ENCODE assay signal across 8 mouse cellular contexts in genomic region chr2:152413158-152413764, GRCm38 (mm10). TPM values are rescaled to one million over a fixed set of nuclear protein-coding genes. Genes with fewer than 3 reads are reported as not detected.
DNase-seq lines count a peak whose midpoint lies in the region; ATAC-seq and TF ChIP-seq lines count a peak whose summit lies in the region.

No protein-coding gene starts in this region.

- peaks cover 21% of the 10 kb centered on the region for H3K4me1 ChIP-seq in lung, embryonic 14.5 days (ENCODE audit: insufficient read depth)
- peaks cover 20% of the 10 kb centered on the region for H3K4me1 ChIP-seq in forebrain, embryonic 14.5 days (ENCODE audit: control insufficient read depth, insufficient read depth, low read length)
- peaks cover 38% of the 10 kb centered on the region for H3K4me1 ChIP-seq in midbrain, embryonic 16.5 days (ENCODE audit: control insufficient read depth, insufficient read depth, low read length)

- WGBS in lung, embryonic 14.5 days: under 1% methylated on average over 21 of the region's 21 CpGs
- under 1% methylated on average over 21 of the region's 21 CpGs for WGBS in forebrain, embryonic 14.5 days
- 1% methylated on average over 21 of the region's 21 CpGs for WGBS in midbrain, embryonic 16.5 days

- TF ChIP-seq CTCF in lung, embryonic 14.5 days (IDR thresholded peaks at IDR 0.05; ENCODE audit: low read depth): no peak

- 0 out of 2 replicates have a peak, but pooled peaks cover 4% of the 10 kb centered on the region for H3K36me3 ChIP-seq in lung, embryonic 14.5 days (ENCODE audit: insufficient read depth)
- H3K36me3 ChIP-seq in forebrain, embryonic 14.5 days (ENCODE audit: control insufficient read depth, insufficient read depth, low read length): no peaks in the 10 kb centered on the region
- H3K36me3 ChIP-seq in midbrain, embryonic 16.5 days (ENCODE audit: control insufficient read depth, insufficient read depth, low read length): no peaks in the 10 kb centered on the region

- H3K27me3 ChIP-seq in lung, embryonic 14.5 days (ENCODE audit: insufficient read depth, low read length): no peaks in the 10 kb centered on the region
- H3K27me3 ChIP-seq in forebrain, embryonic 14.5 days (replicated peaks; ENCODE audit: control insufficient read depth, insufficient read depth, low read length): no peaks in the 10 kb centered on the region
- H3K27me3 ChIP-seq in midbrain, embryonic 16.5 days (ENCODE audit: control insufficient read depth, insufficient read depth, low read depth, low read length): no peaks in the 10 kb centered on the region

- H3K9me3 ChIP-seq in lung, embryonic 14.5 days (ENCODE audit: low read depth, low read length): peaks cover 5% of the 10 kb centered on the region; the same call in 1 of the 2 replicates
- no peaks in the 10 kb centered on the region for H3K9me3 ChIP-seq in forebrain, embryonic 14.5 days (replicated peaks; ENCODE audit: control insufficient read depth, low read length)
- H3K9me3 ChIP-seq in midbrain, embryonic 16.5 days (replicated peaks; ENCODE audit: control insufficient read depth, low read length, poor library complexity, severe bottlenecking): no peaks in the 10 kb centered on the region

- peak overlapping the region; percentile 99 for H3K9ac ChIP-seq in lung, embryonic 14.5 days
- peak overlapping the region; percentile 99 for H3K9ac ChIP-seq in forebrain, embryonic 14.5 days (ENCODE audit: low read length)
- peak overlapping the region; percentile 80 for H3K9ac ChIP-seq in midbrain, embryonic 16.5 days (ENCODE audit: low read depth, low read length)

- intact Hi-C loops in gastrocnemius, postnatal 14 days (cut with DNase I; ENCODE audit: low total_unique reads): no loop called here

- DNase-seq in lung, embryonic 14.5 days: peak; percentile 31
- DNase-seq in lung, postnatal 36 days: no peak
- DNase-seq in forebrain, embryonic 14.5 days (ENCODE audit: low spot score): peak; percentile 36
- peak; percentile 49 to 78 for DNase-seq in kidney, postnatal 25 days
- DNase-seq in c-Kit-positive CD71-positive TER-119-positive erythroid progenitor cells, embryonic 14.5 days (ENCODE audit: low spot score): no peak
- no peak for DNase-seq in gastrocnemius, postnatal 14 days

- no peak for ATAC-seq in lung, embryonic 14.5 days (ENCODE audit: insufficient read depth)
- no peak for ATAC-seq in forebrain, embryonic 14.5 days
- no peak for ATAC-seq in midbrain, embryonic 16.5 days
- no peak for ATAC-seq in activated CD4-positive, CD25-positive, alpha-beta regulatory T cell, adult 4 months

- peak overlapping the region; percentile 99 for H3K27ac ChIP-seq in lung, embryonic 14.5 days (ENCODE audit: low read depth)
- peak overlapping the region; percentile 94; the same call in 1 of the 2 replicates for H3K27ac ChIP-seq in forebrain, embryonic 14.5 days (ENCODE audit: low read depth, low read length)
- H3K27ac ChIP-seq in midbrain, embryonic 16.5 days (ENCODE audit: low read length): peak overlapping the region; percentile 94

- H3K4me2 ChIP-seq in lung, embryonic 14.5 days: peak overlapping the region; percentile 96
- H3K4me2 ChIP-seq in forebrain, embryonic 14.5 days (ENCODE audit: low read length): peak overlapping the region; percentile 86
- peak overlapping the region; percentile 88 for H3K4me2 ChIP-seq in midbrain, embryonic 16.5 days (ENCODE audit: low read length)

- H3K4me3 ChIP-seq in lung, embryonic 14.5 days (ENCODE audit: low read depth, low read length): peak overlapping the region; percentile 96
- peak overlapping the region; percentile 94 for H3K4me3 ChIP-seq in forebrain, embryonic 14.5 days (ENCODE audit: low read depth, low read length)
- H3K4me3 ChIP-seq in midbrain, embryonic 16.5 days (ENCODE audit: low read depth, low read length): peak overlapping the region; percentile 72

RNA-seq across cellular contexts. Expression of gene Zcchc3, which starts 1.6 kb away (rescaled TPM):
- 38.6 and 42.3 TPM in 2 replicates for polyA plus RNA-seq in lung, embryonic 14.5 days (2014; fragmentation: Nextera tagmentation; extraction: Ambion mirVana)
- polyA plus RNA-seq in forebrain, embryonic 14.5 days (2014; fragmentation: Nextera tagmentation; extraction: Ambion mirVana): 17.3 and 18.2 TPM in 2 replicates
- 12.6 and 14.7 TPM in 2 replicates for polyA plus RNA-seq in midbrain, embryonic 16.5 days (2015; fragmentation: Nextera tagmentation; extraction: Ambion mirVana)
- under 1 TPM; 0.70 to 0.74 TPM for polyA plus RNA-seq in activated CD4-positive, CD25-positive, alpha-beta regulatory T cell, adult 4 months (2017; shearing (Covaris generic))
- 1 to 10 TPM; 2.7 to 3.2 TPM for total RNA-seq in gastrocnemius, postnatal 14 days (2021)

RNA-seq across cellular contexts. Expression of gene 6820408C15Rik, which starts 2.1 kb away (rescaled TPM):
- 0.53 and 1.3 TPM in 2 replicates for polyA plus RNA-seq in lung, embryonic 14.5 days (2014; fragmentation: Nextera tagmentation; extraction: Ambion mirVana)
- polyA plus RNA-seq in forebrain, embryonic 14.5 days (2014; fragmentation: Nextera tagmentation; extraction: Ambion mirVana): 2.3 and 2.8 TPM in 2 replicates
- polyA plus RNA-seq in midbrain, embryonic 16.5 days (2015; fragmentation: Nextera tagmentation; extraction: Ambion mirVana): 1.7 and 1.8 TPM in 2 replicates
- not detected for polyA plus RNA-seq in activated CD4-positive, CD25-positive, alpha-beta regulatory T cell, adult 4 months (2017; shearing (Covaris generic))
- total RNA-seq in gastrocnemius, postnatal 14 days (2021): not detected

RNA-seq across cellular contexts. Expression of gene Sox12, which starts 15.4 kb away (rescaled TPM):
- 17.2 and 19.4 TPM in 2 replicates for polyA plus RNA-seq in lung, embryonic 14.5 days (2014; fragmentation: Nextera tagmentation; extraction: Ambion mirVana)
- 18.2 and 21.8 TPM in 2 replicates for polyA plus RNA-seq in forebrain, embryonic 14.5 days (2014; fragmentation: Nextera tagmentation; extraction: Ambion mirVana)
- polyA plus RNA-seq in midbrain, embryonic 16.5 days (2015; fragmentation: Nextera tagmentation; extraction: Ambion mirVana): 12.1 and 14.0 TPM in 2 replicates
- polyA plus RNA-seq in activated CD4-positive, CD25-positive, alpha-beta regulatory T cell, adult 4 months (2017; shearing (Covaris generic)): under 1 TPM; 0.30 to 0.33 TPM
- 1 to 10 TPM; 2.9 to 4.3 TPM for total RNA-seq in gastrocnemius, postnatal 14 days (2021)

RNA-seq across cellular contexts. Expression of gene Nrsn2, which starts 36.8 kb away (rescaled TPM):
- polyA plus RNA-seq in lung, embryonic 14.5 days (2014; fragmentation: Nextera tagmentation; extraction: Ambion mirVana): 0.26 TPM in 1 of 2 replicates, not detected in the other
- polyA plus RNA-seq in forebrain, embryonic 14.5 days (2014; fragmentation: Nextera tagmentation; extraction: Ambion mirVana): 18.9 and 21.8 TPM in 2 replicates
- 50.8 and 64.8 TPM in 2 replicates for polyA plus RNA-seq in midbrain, embryonic 16.5 days (2015; fragmentation: Nextera tagmentation; extraction: Ambion mirVana)
- polyA plus RNA-seq in activated CD4-positive, CD25-positive, alpha-beta regulatory T cell, adult 4 months (2017; shearing (Covaris generic)): not detected
- total RNA-seq in gastrocnemius, postnatal 14 days (2021): not detected

RNA-seq across cellular contexts. Expression of gene Defb23, which starts 51.2 kb away (rescaled TPM):
- not detected in 2 replicates for polyA plus RNA-seq in lung, embryonic 14.5 days (2014; fragmentation: Nextera tagmentation; extraction: Ambion mirVana)
- polyA plus RNA-seq in forebrain, embryonic 14.5 days (2014; fragmentation: Nextera tagmentation; extraction: Ambion mirVana): not detected in 2 replicates
- not detected in 2 replicates for polyA plus RNA-seq in midbrain, embryonic 16.5 days (2015; fragmentation: Nextera tagmentation; extraction: Ambion mirVana)
- polyA plus RNA-seq in activated CD4-positive, CD25-positive, alpha-beta regulatory T cell, adult 4 months (2017; shearing (Covaris generic)): not detected
- not detected for total RNA-seq in gastrocnemius, postnatal 14 days (2021)

Comparison
In these comparisons a context has a peak if more than half of its experiments do, and no peak if none do; other contexts are left out.
1. DNase-seq: peak in lung, embryonic 14.5 days (single experiment), forebrain, embryonic 14.5 days (single experiment) and kidney, postnatal 25 days (2 of 2); none in lung, postnatal 36 days (single experiment), c-Kit-positive CD71-positive TER-119-positive erythroid progenitor cells, embryonic 14.5 days (single experiment) and gastrocnemius, postnatal 14 days (single experiment).
2. Peak in every context shown above with its lines, with median percentiles within 50 percentile points of each other: H3K27ac ChIP-seq, H3K4me2 ChIP-seq, H3K4me3 ChIP-seq and H3K9ac ChIP-seq.